Mouse (Mus musculus) neural tube, embryonic 14.5 days (tissue): ENCODE results near the gene Cacna1h. TPM values are rescaled to one million over a fixed set of nuclear protein-coding genes. Genes with fewer than 3 reads are reported as not detected.

ENCODE experiments used
- ATAC-seq: fragments of 200-750 bp; cut with Nextera tagmentation; 2 replicates; pipeline ENCODE4 v1.8.0; 2017; ENCODE audit warnings: low read depth, mild to moderate bottlenecking, moderate TSS enrichment, moderate library complexity
- H3K27ac ChIP-seq: fragments of 300-500 bp; sonication (generic); 2 replicates; pipeline ENCODE4 v1.5.1; 2014; ENCODE audit warnings: low read depth, mild to moderate bottlenecking, control low read depth, low read length, moderate library complexity, mixed read lengths
- H3K27me3 ChIP-seq: fragments of 300-500 bp; sonication (generic); 2 replicates; pipeline ENCODE4 v1.6.1; 2014; ENCODE audit warnings: low read length; ENCODE audit not compliant: control insufficient read depth, insufficient read depth
- H3K36me3 ChIP-seq: fragments of 300-500 bp; sonication (generic); 2 replicates; pipeline ENCODE4 v1.6.1; 2014; ENCODE audit warnings: low read length, mixed read lengths; ENCODE audit not compliant: control insufficient read depth, insufficient read depth
- H3K4me1 ChIP-seq: fragments of 300-500 bp; sonication (generic); 2 replicates; pipeline ENCODE4 v1.6.1; 2014; ENCODE audit warnings: low read length; ENCODE audit not compliant: control insufficient read depth, insufficient read depth
- H3K4me2 ChIP-seq: fragments of 300-500 bp; sonication (generic); 2 replicates; pipeline ENCODE4 v1.6.1; 2014; ENCODE audit warnings: mild to moderate bottlenecking, low read depth, low read length, control low read depth
- H3K4me3 ChIP-seq: fragments of 300-500 bp; sonication (generic); 2 replicates; pipeline ENCODE4 v1.5.1; 2014; ENCODE audit warnings: low read depth, low read length, control low read depth, mixed read lengths
- H3K9ac ChIP-seq: fragments of 300-500 bp; sonication (generic); replicated peaks from 2 replicates; pipeline ENCODE4 v1.6.1; 2014; ENCODE audit warnings: low read depth, mild to moderate bottlenecking, control low read depth, low read length, mixed read lengths
- H3K9me3 ChIP-seq: fragments of 300-500 bp; sonication (generic); 2 replicates; pipeline ENCODE4 v1.6.1; 2016; ENCODE audit warnings: low read length; ENCODE audit not compliant: control insufficient read depth
- WGBS: fragments of 180-500 bp; shearing (Covaris S2); extraction: QIAGEN DNeasy Blood & Tissue Kit; methylation state at CpG from one replicate; pipeline ENCODE4 v1.1.7; 2014; 5-methylcytosine and 5-hydroxymethylcytosine counted together
- polyA plus RNA-seq: library from polyadenylated mRNA; unstranded; fragments of >200 nt; fragmentation: Nextera tagmentation; extraction: Ambion mirVana; gene quantifications from 2 replicates; pipeline ENCODE4 v1.2.1, GENCODE M21; 2014

The Cacna1h gene
- polyA plus RNA-seq, 1 experiment from 2014 or later, result 12.3 TPM

GRCm38 (mm10) chr17:25394526-25394925 lies 39.1 kb downstream of the Cacna1h start:
- H3K9me3 ChIP-seq, result no peaks in the 10 kb centered on the region
- WGBS, result 93% methylated on average over 4 of the region's 4 CpGs
- ATAC-seq, result no peak
- H3K27me3 ChIP-seq, result no peaks in the 10 kb centered on the region
- H3K4me3 ChIP-seq, result no peak overlapping the region
- H3K27ac ChIP-seq, result no peak overlapping the region
- H3K9ac ChIP-seq, result no peak overlapping the region
- 0 out of 2 replicates have a peak, but pooled peaks cover 4% of the 10 kb centered on the region for H3K36me3 ChIP-seq
- H3K4me1 ChIP-seq, result no peaks in the 10 kb centered on the region
- H3K4me2 ChIP-seq, result no peak overlapping the region

GRCm38 (mm10) chr17:25374011-25374410 lies 59.6 kb downstream of the Cacna1h start:
- Histone ChIP-seq H3K27me3 (no peaks in the 10 kb centered on the region), H3K4me3 (no peak overlapping the region), H3K9me3 (no peaks in the 10 kb centered on the region), H3K27ac (no peak overlapping the region), H3K36me3 (peaks cover 17% of the 10 kb centered on the region), H3K9ac (no peak overlapping the region), H3K4me2 (no peak overlapping the region), H3K4me1 (no peaks in the 10 kb centered on the region)
- ATAC-seq, result no peak
- WGBS, result 53% methylated on average over 9 of the region's 9 CpGs

GRCm38 (mm10) chr17:25372491-25372890 lies 61.1 kb downstream of the Cacna1h start:
- 82% methylated on average over 8 of the region's 8 CpGs for WGBS
- Histone ChIP-seq H3K27ac (no peak overlapping the region), H3K9ac (no peak overlapping the region), H3K9me3 (no peaks in the 10 kb centered on the region), H3K27me3 (no peaks in the 10 kb centered on the region), H3K4me1 (no peaks in the 10 kb centered on the region), H3K36me3 (peaks cover 14% of the 10 kb centered on the region), H3K4me3 (no peak overlapping the region), H3K4me2 (no peak overlapping the region)
- no peak for ATAC-seq

- 90% methylated on average over 3 of the region's 3 CpGs for WGBS
- H3K36me3 ChIP-seq, result no peaks in the 10 kb centered on the region
- H3K27me3 ChIP-seq, result no peaks in the 10 kb centered on the region
- H3K4me1 ChIP-seq, result no peaks in the 10 kb centered on the region
- H3K27ac ChIP-seq, result no peak within 1 kb of the TSS
- H3K4me2 ChIP-seq, result no peak within 1 kb of the TSS
- H3K9me3 ChIP-seq, result no peaks in the 10 kb centered on the region
- no peak within 1 kb of the TSS for H3K4me3 ChIP-seq
- no peak for ATAC-seq
- no peak within 1 kb of the TSS for H3K9ac ChIP-seq
Measured at GRCm38 (mm10) chr17:25368973-25369372, 64.6 kb downstream of the Cacna1h start, which contains the start of gene Tpsg1. Gene Tpsg1, plus strand, starts transcription at chr17:25369273.

DNA sequence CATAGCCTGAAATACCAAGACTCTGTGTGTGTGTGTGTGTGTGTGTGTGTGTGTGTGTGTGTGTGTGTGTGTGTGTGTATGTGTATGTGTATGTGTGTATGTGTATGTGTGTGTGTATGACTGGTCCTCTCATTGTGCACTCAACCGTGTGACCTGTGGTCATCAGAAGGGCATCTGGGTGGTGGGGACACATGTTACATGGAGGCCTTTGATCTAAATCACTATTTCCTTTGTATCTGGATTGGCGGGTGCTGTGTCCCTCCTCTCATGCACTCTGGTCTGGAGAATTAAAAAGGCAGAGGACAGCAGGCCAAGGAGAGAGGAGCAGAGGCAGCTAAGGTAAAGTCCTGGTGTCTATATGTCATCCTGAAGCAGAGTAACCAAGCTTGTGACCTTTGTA lies 67.6 kb downstream of the Cacna1h start, which contains the start of gene Tpsb2:
Gene Tpsb2 (plus strand): TSS at position 301 of the 400 bp plus-strand sequence.
- no peaks in the 10 kb centered on the region for H3K9me3 ChIP-seq
- H3K27ac ChIP-seq, result no peak within 1 kb of the TSS
- H3K9ac ChIP-seq, result no peak within 1 kb of the TSS
- no peak within 1 kb of the TSS for H3K4me3 ChIP-seq
- no peaks in the 10 kb centered on the region for H3K27me3 ChIP-seq
- 79% methylated on average over 2 of the region's 2 CpGs for WGBS
- no peaks in the 10 kb centered on the region for H3K36me3 ChIP-seq
- no peak for ATAC-seq
- H3K4me2 ChIP-seq, result no peak within 1 kb of the TSS
- no peaks in the 10 kb centered on the region for H3K4me1 ChIP-seq

- 15% methylated on average over 1 of the region's 1 CpGs for WGBS
- Histone ChIP-seq H3K4me2 (no peak overlapping the region), H3K27me3 (no peaks in the 10 kb centered on the region), H3K9me3 (no peaks in the 10 kb centered on the region), H3K36me3 (no peaks in the 10 kb centered on the region), H3K4me3 (no peak overlapping the region), H3K4me1 (no peaks in the 10 kb centered on the region), H3K27ac (no peak overlapping the region), H3K9ac (no peak overlapping the region)
- no peak for ATAC-seq
Measured at GRCm38 (mm10) chr17:25363726-25364125, 69.9 kb downstream of the Cacna1h start.

DNA sequence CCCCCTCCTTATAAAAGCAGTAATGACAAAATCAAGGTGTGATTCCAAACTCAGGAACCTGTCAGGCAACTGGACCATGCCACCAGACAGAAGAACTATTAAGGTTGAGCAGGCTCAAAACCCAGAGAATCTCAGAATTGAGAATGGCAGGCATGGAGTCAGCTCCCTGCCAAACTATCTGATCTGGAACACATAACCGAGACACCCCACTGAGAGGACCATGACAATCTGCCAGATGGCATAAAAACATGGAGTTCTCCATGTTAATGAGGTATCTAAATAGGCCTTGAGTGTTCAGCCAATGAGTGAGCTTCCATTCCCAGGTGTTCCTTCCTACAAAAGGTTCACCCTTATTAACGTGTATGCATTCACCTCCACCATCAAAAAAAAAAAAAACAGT lies 72.3 kb downstream of the Cacna1h start:
- H3K9ac ChIP-seq, result no peak overlapping the region
- WGBS, result 72% methylated on average over 2 of the region's 2 CpGs
- no peak overlapping the region for H3K4me3 ChIP-seq
- no peak overlapping the region for H3K4me2 ChIP-seq
- H3K4me1 ChIP-seq, result no peaks in the 10 kb centered on the region
- no peaks in the 10 kb centered on the region for H3K27me3 ChIP-seq
- no peak for ATAC-seq
- H3K36me3 ChIP-seq, result no peaks in the 10 kb centered on the region
- H3K27ac ChIP-seq, result no peak overlapping the region
- no peaks in the 10 kb centered on the region for H3K9me3 ChIP-seq

GRCm38 (mm10) chr17:25345462-25345861 lies 88.1 kb downstream of the Cacna1h start, which contains the start of gene Tpsab1:
Gene Tpsab1, minus strand, starts transcription at chr17:25345562.
- H3K27ac ChIP-seq, result no peak within 1 kb of the TSS
- no peaks in the 10 kb centered on the region for H3K36me3 ChIP-seq
- ATAC-seq, result no peak
- no peaks in the 10 kb centered on the region for H3K4me1 ChIP-seq
- 73% methylated on average over 4 of the region's 4 CpGs for WGBS
- no peaks in the 10 kb centered on the region for H3K9me3 ChIP-seq
- H3K9ac ChIP-seq, result no peak within 1 kb of the TSS
- H3K27me3 ChIP-seq, result no peaks in the 10 kb centered on the region
- H3K4me2 ChIP-seq, result no peak within 1 kb of the TSS
- no peak within 1 kb of the TSS for H3K4me3 ChIP-seq

GRCm38 (mm10) chr17:25341490-25341889 lies 92.1 kb downstream of the Cacna1h start:
- Histone ChIP-seq H3K4me2 (no peak overlapping the region), H3K27me3 (no peaks in the 10 kb centered on the region), H3K4me1 (no peaks in the 10 kb centered on the region), H3K9me3 (no peaks in the 10 kb centered on the region), H3K4me3 (no peak overlapping the region), H3K36me3 (no peaks in the 10 kb centered on the region), H3K9ac (no peak overlapping the region), H3K27ac (no peak overlapping the region)
- WGBS, result 65% methylated on average over 3 of the region's 3 CpGs
- ATAC-seq, result no peak
